10 mouse cellular contexts compared by ENCODE assay signal in the genomic region with DNA sequence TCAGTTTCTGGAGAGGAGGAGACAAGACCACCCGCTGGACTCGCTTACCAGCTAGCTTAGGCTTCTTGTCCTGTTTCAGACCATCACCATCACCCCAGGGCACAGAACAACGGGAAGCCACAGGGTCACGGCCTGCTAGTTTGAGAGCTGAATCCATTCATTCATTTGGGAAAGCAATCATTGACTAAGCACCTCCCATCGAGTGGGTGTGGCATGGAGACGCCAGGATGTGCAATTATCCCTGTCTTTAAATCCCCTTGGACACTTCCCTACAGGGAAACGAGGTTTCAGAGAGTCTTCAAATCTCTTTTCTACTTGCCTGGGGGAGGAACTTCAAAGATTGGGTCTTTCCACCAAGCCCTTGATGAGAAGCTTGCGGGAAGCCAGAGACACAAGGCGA.
A peak's percentile ranks its signal among the peaks of the same experiment; 100 is the strongest.
DNase-seq lines count a peak whose midpoint lies in the region; ATAC-seq and TF ChIP-seq lines count a peak whose summit lies in the region.
"Had no signal": no experiment of that assay in that cellular context is flagged by ENCODE, and none has a peak within 500 bp of the region (broad histone marks: within the 10 kb centered on the region; RNA-seq: fewer than 3 reads in every experiment).

No protein-coding gene starts in this region.

- H3K4me2 ChIP-seq in kidney, embryonic 16.5 days (replicated peaks; ENCODE audit: low read depth, low read length): peak overlapping the region; percentile 13
- H3K4me2 ChIP-seq in liver, embryonic 12.5 days: 0 out of 2 replicates have a peak overlapping the region, but pooled peaks have one; percentile 11
- H3K4me2 ChIP-seq in hindbrain, embryonic 11.5 days (replicated peaks; ENCODE audit: low read depth, low read length): no peak overlapping the region
- H3K4me2 ChIP-seq: forebrain, embryonic 15.5 days; hindbrain, embryonic 15.5 days had no signal

- WGBS in kidney, embryonic 16.5 days: 22% methylated on average over 9 of the region's 9 CpGs
- 28% methylated on average over 9 of the region's 9 CpGs for WGBS in liver, embryonic 12.5 days (ENCODE audit: insufficient replicate concordance)
- WGBS in hindbrain, embryonic 11.5 days: 25% methylated on average over 9 of the region's 9 CpGs

- no peak overlapping the region for H3K9ac ChIP-seq in kidney, embryonic 16.5 days (replicated peaks; ENCODE audit: low read length)
- H3K9ac ChIP-seq in ES-E14 (ENCODE audit: insufficient read depth, low read depth, low read length, poor library complexity, severe bottlenecking): peak overlapping the region; percentile 10; the same call in 1 of the 2 replicates
- no peak overlapping the region for H3K9ac ChIP-seq in liver, embryonic 12.5 days
- no peak overlapping the region for H3K9ac ChIP-seq in hindbrain, embryonic 11.5 days (ENCODE audit: low read depth, low read length)
- H3K9ac ChIP-seq: forebrain, embryonic 15.5 days; hindbrain, embryonic 15.5 days had no signal

- DNase-seq in kidney, postnatal 10 days: no peak
- peak; percentile 70 for DNase-seq in ES-E14 (ENCODE audit: low read depth, low spot score)
- DNase-seq in hindbrain, embryonic 11.5 days (ENCODE audit: low spot score): no peak
- DNase-seq in gastrocnemius, postnatal 10 days: no peak
- DNase-seq: right cerebral cortex, postnatal 25 days had no signal

- no peaks in the 10 kb centered on the region for H3K27me3 ChIP-seq in kidney, embryonic 16.5 days (ENCODE audit: insufficient read depth, low read length)
- peaks cover 2% of the 10 kb centered on the region; the same call in 1 of the 2 replicates for H3K27me3 ChIP-seq in liver, embryonic 12.5 days (replicated peaks)
- no peaks in the 10 kb centered on the region for H3K27me3 ChIP-seq in hindbrain, embryonic 11.5 days (ENCODE audit: control insufficient read depth, insufficient read depth, low read length)
- H3K27me3 ChIP-seq: forebrain, embryonic 15.5 days; hindbrain, embryonic 15.5 days had no signal

- no peaks in the 10 kb centered on the region; the same call in 1 of the 2 replicates for H3K9me3 ChIP-seq in kidney, embryonic 16.5 days (ENCODE audit: low read length)
- no peaks in the 10 kb centered on the region for H3K9me3 ChIP-seq in ES-E14 (ENCODE audit: control insufficient read depth, insufficient read depth, low read depth, low read length)
- 0 out of 2 replicates have a peak, but pooled peaks cover 3% of the 10 kb centered on the region for H3K9me3 ChIP-seq in liver, embryonic 12.5 days (replicated peaks)
- H3K9me3 ChIP-seq in hindbrain, embryonic 11.5 days (ENCODE audit: control insufficient read depth, low read length): no peaks in the 10 kb centered on the region
- H3K9me3 ChIP-seq: forebrain, embryonic 15.5 days; hindbrain, embryonic 15.5 days had no signal

- no peak overlapping the region for H3K4me3 ChIP-seq in kidney, embryonic 16.5 days (ENCODE audit: low read length)
- H3K4me3 ChIP-seq in ES-E14 (ENCODE audit: insufficient read depth in 1 of 2, low read depth in 1 of 2, low read length in 2 of 2, poor library complexity in 1 of 2, severe bottlenecking in 1 of 2): peak overlapping the region; percentile 25 to 32; a peak in 3 of 4 replicates
- peak overlapping the region; percentile 1; the same call in 1 of the 2 replicates for H3K4me3 ChIP-seq in bone marrow macrophage, adult 2 months (ENCODE audit: insufficient read depth, low read length)
- H3K4me3 ChIP-seq in liver, embryonic 12.5 days: no peak overlapping the region
- H3K4me3 ChIP-seq in hindbrain, embryonic 11.5 days (ENCODE audit: low read depth, low read length): no peak overlapping the region
- H3K4me3 ChIP-seq: forebrain, embryonic 15.5 days; hindbrain, embryonic 15.5 days had no signal

- TF ChIP-seq CTCF in bone marrow macrophage, adult 2 months (IDR thresholded peaks at IDR 0.05; ENCODE audit: low read depth, low read length): no peak

- TF ChIP-seq POLR2A in bone marrow macrophage, adult 2 months (IDR thresholded peaks at IDR 0.05; ENCODE audit: borderline replicate concordance, low read depth, low read length): no peak

- H3K27ac ChIP-seq in kidney, embryonic 16.5 days (ENCODE audit: low read length): no peak overlapping the region
- H3K27ac ChIP-seq in ES-E14 (ENCODE audit: insufficient read depth, low read depth, low read length, poor library complexity, severe bottlenecking): peak overlapping the region; percentile 74; the same call in 1 of the 2 replicates
- H3K27ac ChIP-seq in bone marrow macrophage, adult 2 months (ENCODE audit: insufficient read depth, low read depth, low read length): peak overlapping the region; percentile 57
- H3K27ac ChIP-seq in liver, embryonic 12.5 days: no peak overlapping the region
- no peak overlapping the region for H3K27ac ChIP-seq in hindbrain, embryonic 11.5 days (ENCODE audit: low read depth, low read length)
- H3K27ac ChIP-seq: forebrain, embryonic 15.5 days; hindbrain, embryonic 15.5 days had no signal

- H3K4me1 ChIP-seq in kidney, embryonic 16.5 days (ENCODE audit: insufficient read depth, low read length): peaks cover 21% of the 10 kb centered on the region
- peaks cover 5 to 17% of the 10 kb centered on the region in 2 experiments for H3K4me1 ChIP-seq in ES-E14 (ENCODE audit: control insufficient read depth in 2 of 2, insufficient read depth in 2 of 2, low read length in 2 of 2, poor library complexity in 1 of 2)
- peaks cover 15% of the 10 kb centered on the region for H3K4me1 ChIP-seq in bone marrow macrophage, adult 2 months (ENCODE audit: control insufficient read depth, insufficient read depth, low read length)
- 0 out of 2 replicates have a peak, but pooled peaks cover 8% of the 10 kb centered on the region for H3K4me1 ChIP-seq in liver, embryonic 12.5 days
- no peaks in the 10 kb centered on the region for H3K4me1 ChIP-seq in hindbrain, embryonic 11.5 days (replicated peaks; ENCODE audit: control insufficient read depth, insufficient read depth, low read length)

- ATAC-seq in kidney, embryonic 16.5 days (ENCODE audit: low FRiP score, low TSS enrichment): no peak
- no peak for ATAC-seq in liver, embryonic 12.5 days
- no peak for ATAC-seq in hindbrain, embryonic 11.5 days (ENCODE audit: low FRiP score)
- ATAC-seq: forebrain, embryonic 15.5 days had no signal

- in situ Hi-C loops in ES-E14 (cut with MboI; ENCODE audit: low sequenced_read_pairs in 2 of 2, unreplicated experiment in 2 of 2): no loop called here

- H3K36me3 ChIP-seq in kidney, embryonic 16.5 days (ENCODE audit: insufficient read depth, low read length): no peaks in the 10 kb centered on the region
- no peaks in the 10 kb centered on the region for H3K36me3 ChIP-seq in ES-E14 (ENCODE audit: control insufficient read depth, insufficient read depth, low read length, poor library complexity, severe bottlenecking)
- no peaks in the 10 kb centered on the region for H3K36me3 ChIP-seq in liver, embryonic 12.5 days
- no peaks in the 10 kb centered on the region for H3K36me3 ChIP-seq in hindbrain, embryonic 11.5 days (ENCODE audit: control insufficient read depth, insufficient read depth, low read length)
- H3K36me3 ChIP-seq: forebrain, embryonic 15.5 days; hindbrain, embryonic 15.5 days had no signal

TF ChIP-seq in ES-E14, 5 proteins besides CTCF, POLR2A, EP300 and RAD21:
- TF ChIP-seq ZC3H11A (IDR thresholded peaks at IDR 0.05; ENCODE audit: borderline replicate concordance, low read depth, low read length) (no peak), MAFK (IDR thresholded peaks at IDR 0.05; ENCODE audit: insufficient read depth, low read depth, low read length) (no peak), ZNF384 (IDR thresholded peaks at IDR 0.05; ENCODE audit: low read depth, low read length) (no peak), HCFC1 (IDR thresholded peaks at IDR 0.05; ENCODE audit: borderline replicate concordance, insufficient read depth, low read length) (no peak), CHD2 (IDR thresholded peaks at IDR 0.05; ENCODE audit: low read depth, low read length) (no peak)

Comparison
In these comparisons a context has a peak if more than half of its experiments do, and no peak if none do; other contexts are left out.
1. H3K27ac ChIP-seq: peak in ES-E14 (single experiment) and bone marrow macrophage, adult 2 months (single experiment); none in kidney, embryonic 16.5 days (single experiment), liver, embryonic 12.5 days (single experiment) and hindbrain, embryonic 11.5 days (single experiment).
2. H3K4me3 ChIP-seq: peak in ES-E14 (2 of 2) and bone marrow macrophage, adult 2 months (single experiment); none in kidney, embryonic 16.5 days (single experiment), liver, embryonic 12.5 days (single experiment) and hindbrain, embryonic 11.5 days (single experiment).